Mouse (Mus musculus): ENCODE data around the gene Epha1. TPM values are rescaled to one million over a fixed set of nuclear protein-coding genes. Genes with fewer than 3 reads are reported as not detected.

Gene Epha1
- total and polyA plus RNA-seq, 3 experiments = 0.04 TPM; not detected in 2

GRCm38 (mm10) chr6:42360231-42360840 lies 12.7 kb downstream of the Epha1 start:
- Histone ChIP-seq H3K4me3 (ENCODE audit: control insufficient read depth in 1 of 2, insufficient read depth in 1 of 2, low read depth in 2 of 2, low read length in 2 of 2) (no peak overlapping the region), H3K27me3 (ENCODE audit: control insufficient read depth in 1 of 2, insufficient read depth in 2 of 2, low read length in 2 of 2) (no peaks in the 10 kb centered on the region), H3K79me2 (ENCODE audit: control insufficient read depth, insufficient read depth, low read length, poor library complexity) (no peaks in the 10 kb centered on the region), H3K27ac (ENCODE audit: control insufficient read depth, low read depth, low read length) (no peak overlapping the region), H3K36me3 (ENCODE audit: control insufficient read depth in 1 of 2, insufficient read depth in 2 of 2, low read length in 2 of 2) (peaks cover 0 to 2% of the 10 kb centered on the region in 2 experiments; a peak in 2 of 4 replicates), H3K9me3 (replicated peaks; ENCODE audit: insufficient read depth, low read length) (no peaks in the 10 kb centered on the region), H3K9ac (ENCODE audit: control insufficient read depth, low read depth, low read length, poor library complexity, severe bottlenecking) (no peak overlapping the region), H3K4me1 (ENCODE audit: control insufficient read depth in 1 of 2, insufficient read depth in 2 of 2, low read length in 2 of 2) (peaks cover 0 to 11% of the 10 kb centered on the region in 2 experiments; a peak in 2 of 4 replicates)
- TF ChIP-seq BHLHE40 (IDR thresholded peaks at IDR 0.05; ENCODE audit: borderline replicate concordance, low read depth, low read length) (no peak), MYB (IDR thresholded peaks at IDR 0.05; ENCODE audit: low read depth, low read length) (no peak)
- DNase-seq (ENCODE audit: low read depth, low spot score) = no peak

GRCm38 (mm10) chr6:42359364-42360147 lies 13.5 kb downstream of the Epha1 start:
- Histone ChIP-seq H3K9ac (ENCODE audit: control insufficient read depth, low read depth, low read length, poor library complexity, severe bottlenecking) (no peak overlapping the region), H3K36me3 (ENCODE audit: control insufficient read depth in 1 of 2, insufficient read depth in 2 of 2, low read length in 2 of 2) (peaks cover 0 to 5% of the 10 kb centered on the region in 2 experiments; a peak in 3 of 4 replicates), H3K4me1 (ENCODE audit: control insufficient read depth in 1 of 2, insufficient read depth in 2 of 2, low read length in 2 of 2) (peaks cover under 1 to 17% of the 10 kb centered on the region in 2 experiments; a peak in 2 of 4 replicates), H3K4me3 (ENCODE audit: control insufficient read depth in 1 of 2, insufficient read depth in 1 of 2, low read depth in 2 of 2, low read length in 2 of 2) (no peak overlapping the region), H3K27me3 (ENCODE audit: control insufficient read depth in 1 of 2, insufficient read depth in 2 of 2, low read length in 2 of 2) (no peaks in the 10 kb centered on the region), H3K9me3 (replicated peaks; ENCODE audit: insufficient read depth, low read length) (no peaks in the 10 kb centered on the region), H3K27ac (ENCODE audit: control insufficient read depth, low read depth, low read length) (no peak overlapping the region), H3K79me2 (ENCODE audit: control insufficient read depth, insufficient read depth, low read length, poor library complexity) (no peaks in the 10 kb centered on the region)
- DNase-seq (ENCODE audit: low read depth, low spot score) = no peak
- no peak for TF ChIP-seq ZC3H11A (IDR thresholded peaks at IDR 0.05; ENCODE audit: low read depth, low read length)
- no peak for TF ChIP-seq JUND (IDR thresholded peaks at IDR 0.05; ENCODE audit: low read depth, low read length)
- TF ChIP-seq POLR2AphosphoS5 (IDR thresholded peaks at IDR 0.05; ENCODE audit: borderline replicate concordance, low read depth, low read length) = no peak
- TF ChIP-seq NRF1 (IDR thresholded peaks at IDR 0.05; ENCODE audit: insufficient read depth, low read depth, low read length, poor library complexity, severe bottlenecking) = no peak
- TF ChIP-seq ZKSCAN1 (IDR thresholded peaks at IDR 0.05; ENCODE audit: low read depth, low read length) = no peak
- no peak for TF ChIP-seq GABPA (IDR thresholded peaks at IDR 0.05; ENCODE audit: low read depth, low read length)
- TF ChIP-seq RCOR1 (IDR thresholded peaks at IDR 0.05; ENCODE audit: low read depth, low read length) = no peak
- TF ChIP-seq TAL1 (IDR thresholded peaks at IDR 0.05; ENCODE audit: low read length) = no peak
- no peak for TF ChIP-seq CHD2 (IDR thresholded peaks at IDR 0.05; ENCODE audit: low read length)
- TF ChIP-seq MXI1 (IDR thresholded peaks at IDR 0.05; ENCODE audit: low read depth, low read length) = no peak
- TF ChIP-seq HCFC1 (IDR thresholded peaks at IDR 0.05; ENCODE audit: low read depth, low read length) = no peak
- TF ChIP-seq MYB (IDR thresholded peaks at IDR 0.05; ENCODE audit: low read depth, low read length) = no peak
- no peak for TF ChIP-seq MAFK (IDR thresholded peaks at IDR 0.05; ENCODE audit: borderline replicate concordance, low read depth, low read length)
- no peak for TF ChIP-seq MAX (IDR thresholded peaks at IDR 0.05; ENCODE audit: low read length)
- no peak for TF ChIP-seq USF1 (IDR thresholded peaks at IDR 0.05; ENCODE audit: low read depth, low read length)

Data from MEL (cell line).